Mouse (Mus musculus): ENCODE results near the gene Pdgfc. TPM values are rescaled to one million over a fixed set of nuclear protein-coding genes. Genes with fewer than 3 reads are reported as not detected.

The Pdgfc gene
- polyA plus RNA-seq, 1 experiment from 2014 or later = 6.1 TPM

- WGBS = 28% methylated on average over 2 of the region's 2 CpGs
- 0 out of 2 replicates have a peak, but pooled peaks have one; percentile 59 for ATAC-seq
- H3K27me3 ChIP-seq (replicated peaks; ENCODE audit: control insufficient read depth, insufficient read depth, low read length) = no peaks in the 10 kb centered on the region
- no peak overlapping the region for H3K27ac ChIP-seq (ENCODE audit: low read depth, low read length)
- no peaks in the 10 kb centered on the region for H3K36me3 ChIP-seq (ENCODE audit: control insufficient read depth, insufficient read depth)
- H3K4me2 ChIP-seq (replicated peaks; ENCODE audit: low read depth) = no peak overlapping the region
- H3K4me1 ChIP-seq (replicated peaks; ENCODE audit: control insufficient read depth, insufficient read depth, low read length) = no peaks in the 10 kb centered on the region
- no peaks in the 10 kb centered on the region for H3K9me3 ChIP-seq (ENCODE audit: control insufficient read depth)
- TF ChIP-seq CTCF (IDR thresholded peaks at IDR 0.05; ENCODE audit: low read depth) = no peak
- H3K9ac ChIP-seq (ENCODE audit: low read depth, low read length) = no peak overlapping the region
- H3K4me3 ChIP-seq (ENCODE audit: low read depth, low read length) = no peak overlapping the region
These were observed 160.7 kb downstream of the Pdgfc start for GRCm38 (mm10) chr3:81196937-81197336.

GRCm38 (mm10) chr3:81197644-81198043 is 161.4 kb downstream of the Pdgfc start:
- no peaks in the 10 kb centered on the region for H3K9me3 ChIP-seq (ENCODE audit: control insufficient read depth)
- 64% methylated on average over 4 of the region's 4 CpGs for WGBS
- no peak overlapping the region for H3K4me2 ChIP-seq (replicated peaks; ENCODE audit: low read depth)
- H3K36me3 ChIP-seq (ENCODE audit: control insufficient read depth, insufficient read depth) = no peaks in the 10 kb centered on the region
- TF ChIP-seq CTCF (IDR thresholded peaks at IDR 0.05; ENCODE audit: low read depth) = no peak
- no peaks in the 10 kb centered on the region for H3K4me1 ChIP-seq (replicated peaks; ENCODE audit: control insufficient read depth, insufficient read depth, low read length)
- H3K27ac ChIP-seq (ENCODE audit: low read depth, low read length) = no peak overlapping the region
- H3K4me3 ChIP-seq (ENCODE audit: low read depth, low read length) = no peak overlapping the region
- ATAC-seq = peak; percentile 74
- no peak overlapping the region for H3K9ac ChIP-seq (ENCODE audit: low read depth, low read length)
- no peaks in the 10 kb centered on the region for H3K27me3 ChIP-seq (replicated peaks; ENCODE audit: control insufficient read depth, insufficient read depth, low read length)

GRCm38 (mm10) chr3:81200647-81201046 is 164.4 kb downstream of the Pdgfc start:
- Histone ChIP-seq H3K4me2 (replicated peaks; ENCODE audit: low read depth) (no peak overlapping the region), H3K9me3 (ENCODE audit: control insufficient read depth) (no peaks in the 10 kb centered on the region), H3K4me1 (replicated peaks; ENCODE audit: control insufficient read depth, insufficient read depth, low read length) (no peaks in the 10 kb centered on the region), H3K4me3 (ENCODE audit: low read depth, low read length) (no peak overlapping the region), H3K36me3 (ENCODE audit: control insufficient read depth, insufficient read depth) (no peaks in the 10 kb centered on the region), H3K27ac (ENCODE audit: low read depth, low read length) (no peak overlapping the region), H3K9ac (ENCODE audit: low read depth, low read length) (no peak overlapping the region), H3K27me3 (replicated peaks; ENCODE audit: control insufficient read depth, insufficient read depth, low read length) (no peaks in the 10 kb centered on the region)
- 56% methylated on average over 8 of the region's 8 CpGs for WGBS
- peak; percentile 75 for ATAC-seq
- TF ChIP-seq CTCF (IDR thresholded peaks at IDR 0.05; ENCODE audit: low read depth) = no peak

DNA sequence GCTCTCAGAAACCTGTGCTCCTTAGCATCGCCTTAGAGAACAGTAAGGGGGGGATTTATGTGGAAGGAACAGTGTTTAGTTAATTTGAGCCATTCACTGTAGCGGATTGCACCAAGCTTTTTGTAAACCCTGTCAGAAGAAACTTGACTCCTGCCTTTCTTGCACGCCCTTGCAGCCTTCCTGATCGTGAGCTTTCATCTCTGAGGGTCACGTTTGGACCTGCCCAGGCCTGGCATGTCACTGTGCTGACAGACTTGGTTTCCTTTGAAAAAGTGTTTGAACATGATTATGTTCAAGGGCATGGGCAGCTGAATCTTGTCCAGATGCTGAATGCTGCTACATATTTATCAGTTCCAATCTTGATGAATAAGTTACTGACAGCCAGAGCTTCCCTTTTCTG is 169.0 kb downstream of the Pdgfc start:
- 52% methylated on average over 5 of the region's 5 CpGs for WGBS
- Histone ChIP-seq H3K4me2 (replicated peaks; ENCODE audit: low read depth) (no peak overlapping the region), H3K27ac (ENCODE audit: low read depth, low read length) (no peak overlapping the region), H3K4me1 (replicated peaks; ENCODE audit: control insufficient read depth, insufficient read depth, low read length) (no peaks in the 10 kb centered on the region), H3K27me3 (replicated peaks; ENCODE audit: control insufficient read depth, insufficient read depth, low read length) (no peaks in the 10 kb centered on the region), H3K36me3 (ENCODE audit: control insufficient read depth, insufficient read depth) (no peaks in the 10 kb centered on the region), H3K9me3 (ENCODE audit: control insufficient read depth) (no peaks in the 10 kb centered on the region), H3K4me3 (ENCODE audit: low read depth, low read length) (no peak overlapping the region), H3K9ac (ENCODE audit: low read depth, low read length) (no peak overlapping the region)
- no peak for ATAC-seq
- TF ChIP-seq CTCF (IDR thresholded peaks at IDR 0.05; ENCODE audit: low read depth) = no peak

DNA sequence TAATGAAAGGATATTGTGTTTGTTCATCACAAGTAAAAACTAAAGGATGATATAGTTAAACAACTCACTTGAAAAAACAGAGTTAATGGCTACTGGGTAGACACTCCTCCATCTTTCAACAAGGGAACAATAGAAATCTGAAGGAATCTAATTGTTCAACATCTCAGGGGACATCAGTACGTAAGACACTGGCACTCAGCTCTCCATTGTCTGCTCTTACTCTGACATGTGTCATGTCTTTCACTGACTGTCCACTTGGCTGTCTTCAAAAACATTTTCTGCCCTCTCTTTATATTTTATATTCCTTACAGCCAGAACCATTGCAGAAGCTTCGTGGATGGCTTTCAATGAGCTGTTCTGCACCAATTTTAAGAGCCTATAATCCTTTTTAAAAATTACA is 172.0 kb downstream of the Pdgfc start:
- TF ChIP-seq CTCF (IDR thresholded peaks at IDR 0.05; ENCODE audit: low read depth) = no peak
- Histone ChIP-seq H3K27me3 (replicated peaks; ENCODE audit: control insufficient read depth, insufficient read depth, low read length) (no peaks in the 10 kb centered on the region), H3K4me3 (ENCODE audit: low read depth, low read length) (no peak overlapping the region), H3K4me1 (replicated peaks; ENCODE audit: control insufficient read depth, insufficient read depth, low read length) (no peaks in the 10 kb centered on the region), H3K4me2 (replicated peaks; ENCODE audit: low read depth) (no peak overlapping the region), H3K36me3 (ENCODE audit: control insufficient read depth, insufficient read depth) (no peaks in the 10 kb centered on the region), H3K27ac (ENCODE audit: low read depth, low read length) (no peak overlapping the region), H3K9ac (ENCODE audit: low read depth, low read length) (no peak overlapping the region), H3K9me3 (ENCODE audit: control insufficient read depth) (no peaks in the 10 kb centered on the region)
- ATAC-seq = no peak
- 83% methylated on average over 2 of the region's 2 CpGs for WGBS

GRCm38 (mm10) chr3:81211147-81211546 is 174.9 kb downstream of the Pdgfc start:
- no peak for TF ChIP-seq CTCF (IDR thresholded peaks at IDR 0.05; ENCODE audit: low read depth)
- H3K4me3 ChIP-seq (ENCODE audit: low read depth, low read length) = no peak overlapping the region

GRCm38 (mm10) chr3:81211666-81212065 is 175.4 kb downstream of the Pdgfc start:
- ATAC-seq = no peak
- TF ChIP-seq CTCF (IDR thresholded peaks at IDR 0.05; ENCODE audit: low read depth) = no peak
- Histone ChIP-seq H3K9ac (ENCODE audit: low read depth, low read length) (no peak overlapping the region), H3K4me1 (replicated peaks; ENCODE audit: control insufficient read depth, insufficient read depth, low read length) (no peaks in the 10 kb centered on the region), H3K9me3 (ENCODE audit: control insufficient read depth) (no peaks in the 10 kb centered on the region), H3K27ac (ENCODE audit: low read depth, low read length) (no peak overlapping the region), H3K27me3 (replicated peaks; ENCODE audit: control insufficient read depth, insufficient read depth, low read length) (no peaks in the 10 kb centered on the region), H3K4me3 (ENCODE audit: low read depth, low read length) (no peak overlapping the region), H3K4me2 (replicated peaks; ENCODE audit: low read depth) (no peak overlapping the region), H3K36me3 (ENCODE audit: control insufficient read depth, insufficient read depth) (no peaks in the 10 kb centered on the region)
- 55% methylated on average over 3 of the region's 3 CpGs for WGBS

More at GRCm38 (mm10) chr3:81211147-81211546, 174.9 kb downstream of the Pdgfc start:
- no peak overlapping the region for H3K9ac ChIP-seq (ENCODE audit: low read depth, low read length)
- no peak for ATAC-seq
- no peak overlapping the region for H3K4me2 ChIP-seq (replicated peaks; ENCODE audit: low read depth)
- H3K27ac ChIP-seq (ENCODE audit: low read depth, low read length) = no peak overlapping the region
- no peaks in the 10 kb centered on the region for H3K27me3 ChIP-seq (replicated peaks; ENCODE audit: control insufficient read depth, insufficient read depth, low read length)
- no peaks in the 10 kb centered on the region for H3K4me1 ChIP-seq (replicated peaks; ENCODE audit: control insufficient read depth, insufficient read depth, low read length)
- no peaks in the 10 kb centered on the region for H3K36me3 ChIP-seq (ENCODE audit: control insufficient read depth, insufficient read depth)
- no peaks in the 10 kb centered on the region for H3K9me3 ChIP-seq (ENCODE audit: control insufficient read depth)
- 59% methylated on average over 3 of the region's 3 CpGs for WGBS
